Mouse (Mus musculus) activated CD4-positive, CD25-positive, alpha-beta regulatory T cell, adult 4 months (primary cell): Measurements from ENCODE around the gene Csnk1e. TPM values are rescaled to one million over a fixed set of nuclear protein-coding genes. Genes with fewer than 3 reads are reported as not detected.
A peak's percentile ranks its signal among the peaks of the same experiment; 100 is the strongest.

Experiments
- ATAC-seq: one replicate; pipeline ENCODE4 v1.8.0; 2017
- polyA plus RNA-seq, 2 experiments: library from polyadenylated mRNA; unstranded; fragments of 100-300 nt; shearing (Covaris generic); gene quantifications; one replicate each; pipeline ENCODE4 v1.2.1; 2017

The Csnk1e gene
- polyA plus RNA-seq, 2 experiments from 2014 or later, result 5.5 to 5.6 TPM

- no peak for ATAC-seq
Measured at GRCm38 (mm10) chr15:79418677-79419076, 36.7 kb downstream of the Csnk1e start.

DNA sequence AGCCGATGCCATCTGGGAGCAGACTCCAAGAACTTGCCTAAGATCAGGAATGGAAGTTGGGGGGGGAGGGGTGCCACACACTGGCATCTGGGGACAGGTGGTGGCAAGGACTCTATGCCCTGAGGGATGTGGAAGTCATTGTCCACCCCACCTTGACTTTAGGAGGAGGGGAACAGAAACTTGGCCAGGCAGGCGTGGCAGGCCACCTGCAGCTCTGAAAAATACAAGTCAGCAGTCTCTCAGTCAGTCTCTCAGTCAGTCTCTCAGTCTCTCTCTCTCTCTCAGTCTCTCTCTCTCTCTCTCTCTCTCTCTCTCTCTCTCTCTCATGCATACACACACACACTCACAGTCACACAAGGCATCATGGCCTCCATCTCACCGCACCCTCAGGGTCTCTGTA lies 37.1 kb downstream of the Csnk1e start:
- ATAC-seq, result no peak

- no peak for ATAC-seq
Measured at GRCm38 (mm10) chr15:79417379-79417778, 38.0 kb downstream of the Csnk1e start.

DNA sequence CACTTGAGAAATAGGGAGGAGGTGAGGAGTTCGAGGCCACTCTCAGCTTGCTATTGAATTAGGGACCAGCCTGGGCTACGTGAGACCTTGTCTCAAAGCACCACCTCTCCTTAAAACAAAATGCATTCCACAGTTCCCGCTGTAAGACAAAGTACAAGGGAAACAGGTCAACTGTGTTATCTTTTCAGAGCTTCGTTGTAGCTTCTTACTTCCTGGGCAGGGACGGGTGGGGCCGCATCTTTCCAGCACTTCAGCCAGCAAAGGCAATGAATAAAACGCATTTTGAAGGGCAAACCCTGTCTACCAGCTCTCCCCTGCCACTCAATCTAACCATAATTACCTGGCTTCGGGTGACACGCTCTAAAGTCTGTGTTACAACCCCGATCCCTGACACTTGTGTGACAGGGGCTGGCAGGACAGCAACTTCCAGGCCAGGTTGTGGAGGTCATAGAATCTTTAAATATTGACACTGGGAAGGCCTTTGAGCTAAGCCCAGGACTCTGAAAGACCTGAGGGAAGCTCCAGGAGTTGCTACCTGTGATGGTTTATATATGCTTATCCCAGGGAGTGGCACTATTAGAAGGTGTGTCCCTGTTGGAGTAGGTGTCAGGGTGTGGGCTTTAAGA lies 38.8 kb downstream of the Csnk1e start:
- no peak for ATAC-seq

DNA sequence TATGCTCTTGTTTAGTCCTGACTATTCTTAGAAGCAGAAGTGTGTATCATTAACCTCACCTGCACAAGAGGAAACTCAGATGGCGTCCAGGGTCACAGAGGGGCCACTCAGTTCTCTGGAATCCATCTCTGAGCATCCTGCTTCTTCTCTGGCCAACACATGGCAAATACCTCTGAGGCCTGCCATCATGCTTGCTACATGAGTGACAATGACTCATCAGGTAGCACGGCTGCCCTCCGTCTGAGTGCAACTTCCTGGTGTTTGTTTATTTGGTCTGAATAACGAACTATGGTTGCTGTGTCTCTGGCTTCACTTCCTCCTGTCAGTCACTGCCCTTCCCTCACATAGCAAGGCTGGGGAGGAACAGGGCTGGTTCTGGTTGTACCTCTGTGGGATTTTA lies 40.9 kb downstream of the Csnk1e start:
- peak; percentile 52 for ATAC-seq

DNA sequence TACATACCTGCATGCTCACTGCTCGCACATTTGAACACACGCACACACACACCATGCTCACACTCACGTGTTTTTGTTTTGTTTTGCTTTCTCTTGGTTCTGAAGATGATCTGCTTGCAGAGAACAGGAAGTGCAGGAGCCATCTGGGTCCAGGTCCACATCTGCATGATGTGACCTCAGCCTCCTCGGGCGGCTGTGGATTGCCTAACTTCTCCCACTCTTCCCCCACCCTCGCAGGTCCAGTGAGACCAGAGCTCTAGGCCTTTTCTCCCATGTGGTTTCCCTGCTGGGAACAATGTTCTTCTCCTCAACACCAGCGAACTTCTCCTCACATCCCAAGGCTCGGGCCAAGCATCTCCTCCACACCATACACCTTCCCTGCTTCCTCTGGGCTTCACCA lies 41.6 kb downstream of the Csnk1e start:
- no peak for ATAC-seq

- ATAC-seq, result no peak
Measured at GRCm38 (mm10) chr15:79413201-79413600, 42.2 kb downstream of the Csnk1e start.

DNA sequence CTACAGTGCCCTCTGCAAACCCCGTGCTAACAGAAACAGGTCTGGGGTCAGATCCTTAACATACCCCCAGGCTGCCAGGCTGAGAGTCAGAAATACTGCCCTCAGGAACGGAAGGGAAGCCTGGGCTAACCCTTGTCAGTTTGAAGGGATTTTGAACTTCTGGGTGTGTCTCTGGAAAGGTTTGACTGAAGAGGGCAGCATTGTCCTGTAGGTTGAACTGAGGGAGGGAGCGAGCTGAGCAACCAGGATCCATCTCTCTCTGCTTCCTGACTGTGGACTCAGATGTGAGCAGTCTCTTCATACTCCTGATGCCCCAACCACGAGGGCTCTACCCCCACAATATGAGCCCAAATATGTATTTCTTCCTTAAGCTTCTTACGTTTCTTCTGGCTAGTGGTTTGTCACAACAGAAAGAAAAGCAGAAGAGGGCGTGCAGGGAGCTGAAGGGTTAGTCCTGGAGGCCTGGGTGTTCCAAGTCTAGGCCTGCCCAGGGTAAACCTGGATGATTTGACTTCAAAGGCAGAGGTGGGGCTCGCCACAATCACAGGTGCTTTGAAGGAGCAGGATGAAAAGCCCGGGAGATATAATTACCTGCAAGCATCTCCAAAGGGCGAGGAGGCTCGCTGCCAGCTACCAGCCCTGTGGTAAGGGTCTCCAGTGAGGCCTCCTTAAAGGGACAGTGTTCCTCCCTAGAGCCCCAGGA lies 43.9 kb downstream of the Csnk1e start:
- ATAC-seq, result no peak

DNA sequence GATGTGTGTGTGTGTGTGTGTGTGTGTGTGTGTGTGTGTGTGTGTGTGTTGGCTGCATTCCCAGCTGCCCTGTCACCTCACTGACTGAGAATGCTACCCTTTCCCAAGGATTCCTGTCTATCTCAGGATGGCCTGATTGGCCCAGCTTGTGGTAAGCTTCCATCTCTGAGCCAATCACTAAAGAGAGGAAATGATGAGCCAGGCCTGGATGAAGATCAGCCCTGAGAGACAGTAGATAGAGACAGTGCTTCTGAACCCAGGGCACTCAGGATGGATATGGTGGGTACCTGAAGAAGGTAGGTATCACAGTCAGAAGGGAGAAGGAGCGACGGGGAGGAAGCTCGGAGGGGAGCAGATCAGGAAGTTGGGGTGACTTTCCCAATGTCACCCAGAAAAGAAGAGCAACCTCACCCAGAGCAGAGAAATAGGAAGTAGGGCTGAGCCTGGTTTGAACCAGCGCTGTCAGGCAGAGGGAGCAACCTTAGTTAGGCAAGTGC lies 46.2 kb downstream of the Csnk1e start:
- no peak for ATAC-seq

DNA sequence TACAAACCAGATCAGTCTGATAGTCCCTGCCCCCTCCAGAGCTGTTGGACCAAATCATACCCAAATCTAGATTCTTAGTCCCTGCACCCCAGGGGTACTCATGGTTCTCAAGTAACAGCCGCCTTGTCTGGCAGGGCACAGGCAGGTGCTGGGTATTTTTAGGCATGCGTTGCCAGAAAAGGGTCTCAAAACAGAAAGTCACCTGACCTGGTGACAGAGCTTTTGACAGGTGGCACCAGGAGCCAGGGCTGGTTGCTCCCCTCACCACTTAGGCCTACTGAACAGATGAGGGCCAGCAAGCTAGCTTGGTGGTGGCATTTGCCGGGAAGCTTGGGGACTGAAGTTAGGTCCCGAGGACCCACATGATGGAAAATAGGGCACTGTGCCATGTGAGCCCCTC lies 48.8 kb downstream of the Csnk1e start:
- no peak for ATAC-seq

GRCm38 (mm10) chr15:79404277-79404676 lies 51.1 kb downstream of the Csnk1e start:
- no peak for ATAC-seq

DNA sequence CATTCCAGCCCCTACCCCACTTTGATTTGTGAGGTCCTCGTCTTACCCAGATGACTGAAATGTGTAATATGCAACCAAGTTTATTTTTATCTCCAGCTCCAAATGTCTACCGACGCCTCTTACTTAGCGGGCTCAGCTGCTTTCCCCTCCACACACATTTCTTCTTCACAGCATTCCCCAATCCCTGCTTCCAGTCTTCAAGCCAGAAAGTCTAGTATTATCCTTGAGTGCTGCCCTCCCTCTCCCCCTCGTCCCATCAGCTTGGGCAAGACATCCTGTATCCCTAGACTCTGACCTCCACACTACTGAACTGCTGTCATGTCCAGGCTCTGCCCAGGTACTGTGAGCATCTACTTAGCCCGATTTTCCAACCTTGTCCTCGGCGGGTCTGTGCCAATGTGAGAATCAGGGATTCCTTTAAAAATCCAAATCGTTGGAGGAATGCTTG lies 51.6 kb downstream of the Csnk1e start:
- no peak for ATAC-seq

GRCm38 (mm10) chr15:79402836-79403762 lies 52.3 kb downstream of the Csnk1e start, which contains the start of gene Tmem184b:
Gene Tmem184b, minus strand, starts transcription at chr15:79403569.
- peak; percentile 74 for ATAC-seq

GRCm38 (mm10) chr15:79402176-79402575 lies 53.2 kb downstream of the Csnk1e start:
- no peak for ATAC-seq

DNA sequence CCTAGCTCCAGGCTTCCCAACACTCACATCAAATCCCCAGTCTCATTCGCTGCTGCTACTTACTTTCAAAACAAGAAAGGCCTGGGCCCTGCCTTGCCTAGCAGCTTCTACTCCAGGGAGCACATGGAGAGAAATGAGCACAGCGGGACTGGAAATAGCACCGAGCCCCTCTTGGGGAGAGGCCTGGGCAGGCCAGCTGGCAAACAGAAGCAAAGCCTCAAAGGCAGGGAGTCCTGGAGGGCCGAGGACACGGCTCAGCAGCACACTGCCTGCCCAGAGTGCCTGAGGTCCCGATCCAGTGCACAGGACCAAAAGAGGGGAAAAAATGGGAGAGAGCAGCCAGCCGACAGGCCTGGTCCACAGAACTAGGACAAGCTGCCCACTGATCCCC lies 54.4 kb downstream of the Csnk1e start:
- no peak for ATAC-seq

DNA sequence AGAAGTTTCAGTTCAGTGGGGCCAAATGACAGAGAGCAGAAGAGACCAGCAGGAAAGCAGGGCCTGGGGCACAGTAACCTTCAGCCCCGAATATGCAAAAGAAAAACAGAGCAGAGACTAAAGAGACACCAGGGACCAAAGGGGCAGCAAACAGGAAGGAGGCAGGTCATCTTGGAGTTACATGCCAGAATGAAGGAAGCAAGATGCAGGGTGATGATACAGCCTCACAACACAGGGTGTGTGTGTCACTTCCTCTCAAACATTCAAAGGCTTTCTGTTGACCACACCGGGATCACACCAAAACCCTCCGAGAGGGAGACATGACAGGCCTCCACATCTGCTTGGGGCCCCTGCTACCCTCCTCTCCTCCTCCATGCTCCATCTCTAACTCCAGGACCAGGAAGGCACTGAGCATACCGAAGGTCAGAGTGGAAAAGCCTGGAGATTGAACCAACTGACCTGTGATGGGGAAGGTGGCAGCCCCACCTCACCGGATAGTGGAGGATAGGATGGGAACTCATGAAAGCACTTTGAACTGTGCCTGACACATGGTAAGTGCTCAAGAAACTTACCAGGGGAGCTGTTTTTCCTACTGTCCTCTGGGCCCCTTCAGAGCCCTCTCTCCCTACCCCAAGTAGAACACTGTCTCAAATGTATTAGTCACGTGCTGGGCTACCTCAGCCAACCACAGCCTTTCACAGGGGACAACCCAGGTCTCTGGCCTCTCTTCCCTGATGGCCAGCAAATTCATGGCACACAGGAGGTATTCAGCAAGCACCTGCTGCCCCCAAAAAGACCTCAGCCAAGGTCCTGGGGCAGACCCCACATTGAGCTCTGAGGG lies 55.0 kb downstream of the Csnk1e start:
- no peak for ATAC-seq

DNA sequence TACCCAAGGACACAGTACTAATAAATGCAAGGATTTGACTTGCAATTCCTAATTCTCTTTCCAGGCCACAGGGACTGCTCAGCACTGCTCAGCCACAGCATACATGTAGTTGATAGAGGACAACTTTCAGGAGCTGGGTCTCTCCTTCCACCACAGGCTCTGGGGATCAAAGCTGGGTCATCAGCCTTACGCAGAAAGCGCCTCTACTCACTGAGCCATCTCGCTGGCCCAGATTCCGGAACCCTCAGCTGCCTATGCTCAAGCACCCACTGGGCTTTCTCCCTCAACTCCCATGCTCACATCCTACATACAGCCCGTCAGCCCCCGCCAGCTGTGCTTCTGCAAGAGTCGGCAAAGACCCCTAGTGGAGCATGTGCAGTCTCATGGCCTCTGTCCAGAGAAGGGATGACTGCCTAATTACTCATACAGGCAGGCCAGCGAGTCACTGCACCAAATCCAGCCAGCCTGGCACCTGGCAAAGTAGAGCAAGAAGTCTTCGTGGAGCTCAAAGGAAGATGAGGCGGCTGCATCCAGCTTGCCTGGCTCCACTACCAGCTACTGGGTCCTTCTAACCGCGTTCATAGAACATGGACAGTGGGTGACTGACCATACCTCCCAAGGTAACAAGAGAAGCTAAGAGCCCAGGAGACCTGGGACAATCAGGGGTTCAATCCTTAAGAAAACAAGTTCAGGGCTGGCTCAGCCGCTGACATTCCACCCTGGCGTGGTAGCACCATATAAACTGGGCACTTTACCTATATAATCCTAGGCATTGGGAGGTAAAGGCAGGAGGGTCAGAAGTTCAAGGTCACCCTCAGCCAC lies 55.9 kb downstream of the Csnk1e start:
- no peak for ATAC-seq

- ATAC-seq, result peak; percentile 91
Measured at GRCm38 (mm10) chr15:79396736-79397135, 58.6 kb downstream of the Csnk1e start.

DNA sequence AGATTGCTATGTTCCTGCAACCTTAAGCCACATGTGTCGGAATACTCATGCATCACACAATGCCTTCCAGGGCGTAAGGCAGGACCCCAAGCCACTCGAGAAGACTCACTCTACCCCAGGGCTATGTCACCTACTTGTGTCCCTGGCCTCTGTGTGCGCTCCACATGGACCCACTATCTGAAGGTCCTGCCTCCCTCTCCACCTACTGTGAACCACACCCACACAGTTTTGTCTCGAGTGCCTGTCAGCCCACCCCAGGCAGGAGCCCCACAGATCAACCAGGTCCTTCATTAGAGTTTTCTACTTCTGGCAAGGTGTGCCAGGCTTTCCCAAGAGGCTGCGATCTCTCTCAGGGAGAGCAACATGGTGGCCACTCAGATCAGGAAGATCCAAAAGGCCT lies 60.1 kb downstream of the Csnk1e start:
- ATAC-seq, result no peak

- ATAC-seq, result no peak
Measured at GRCm38 (mm10) chr15:79394842-79395241, 60.5 kb downstream of the Csnk1e start.

DNA sequence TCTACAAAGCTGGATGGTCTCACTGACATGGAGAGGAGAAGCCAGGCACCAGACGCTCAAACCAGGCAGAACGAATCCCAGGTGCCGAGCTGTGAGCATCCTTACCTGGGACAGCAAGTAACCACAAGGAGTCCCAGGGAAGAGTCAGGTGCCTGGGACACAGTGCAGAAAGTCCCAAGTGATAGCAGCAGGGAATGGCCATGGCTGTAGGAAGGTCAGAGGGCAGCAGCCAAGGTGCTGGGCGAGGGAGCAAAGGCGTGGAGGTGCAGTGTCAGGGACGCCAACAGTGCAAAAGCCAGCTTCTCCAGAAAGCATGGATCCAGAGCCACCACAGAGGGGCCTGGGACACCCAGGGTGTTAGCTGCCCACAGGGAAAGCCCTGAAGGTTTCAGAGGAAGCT lies 62.3 kb downstream of the Csnk1e start:
- ATAC-seq, result no peak
